16 mouse cellular contexts compared by ENCODE assay signal in genomic region chr17:79774291-79774690, GRCm38 (mm10).
"Had no signal": no experiment of that assay in that cellular context is flagged by ENCODE, and none has a peak within 500 bp of the region (broad histone marks: within the 10 kb centered on the region; RNA-seq: fewer than 3 reads in every experiment).

No protein-coding gene starts in this region.

- H3K9me3 ChIP-seq: limb, embryonic 10.5 days; limb, embryonic 13.5 days; liver, embryonic 12.5 days; liver, embryonic 15.5 days; lung, embryonic 15.5 days had no signal

- H3K4me1 ChIP-seq: liver, embryonic 12.5 days; liver, embryonic 15.5 days had no signal

- DNase-seq: kidney, adult 8-10 months; kidney, postnatal 10 days; layer of hippocampus, adult 9-11 months; liver; lung, adult 18-20 months; lung, postnatal 10 days; lung, postnatal 4 days; midbrain, embryonic 14.5 days; thymus, adult 18-20 months; thymus, postnatal 36 days had no signal

- H3K27ac ChIP-seq: layer of hippocampus, adult 2 months; limb, embryonic 10.5 days; limb, embryonic 13.5 days; liver, embryonic 12.5 days; liver, embryonic 15.5 days; lung, embryonic 15.5 days had no signal

- H3K4me3 ChIP-seq: layer of hippocampus, adult 2 months; limb, embryonic 10.5 days; limb, embryonic 13.5 days; liver, embryonic 12.5 days; liver, embryonic 15.5 days; lung, embryonic 15.5 days had no signal

- H3K27me3 ChIP-seq: limb, embryonic 13.5 days; liver, embryonic 12.5 days; liver, embryonic 15.5 days; lung, embryonic 15.5 days had no signal

- H3K36me3 ChIP-seq: limb, embryonic 10.5 days; limb, embryonic 13.5 days; liver, embryonic 12.5 days; liver, embryonic 15.5 days; lung, embryonic 15.5 days had no signal
